Mouse (Mus musculus): ENCODE measurements at regions not wholly inside any gene's neighbourhood (a gene's known extent, or its start where the extent isn't known, plus 50 kb on each side); places are given as distances from the start of the nearest gene placed in this dataset.
"Not testable (repeated sequence)": the region's sequence is repeated elsewhere in the genome, so short reads cannot be mapped to it uniquely, and the experiment has no call there.

DNA sequence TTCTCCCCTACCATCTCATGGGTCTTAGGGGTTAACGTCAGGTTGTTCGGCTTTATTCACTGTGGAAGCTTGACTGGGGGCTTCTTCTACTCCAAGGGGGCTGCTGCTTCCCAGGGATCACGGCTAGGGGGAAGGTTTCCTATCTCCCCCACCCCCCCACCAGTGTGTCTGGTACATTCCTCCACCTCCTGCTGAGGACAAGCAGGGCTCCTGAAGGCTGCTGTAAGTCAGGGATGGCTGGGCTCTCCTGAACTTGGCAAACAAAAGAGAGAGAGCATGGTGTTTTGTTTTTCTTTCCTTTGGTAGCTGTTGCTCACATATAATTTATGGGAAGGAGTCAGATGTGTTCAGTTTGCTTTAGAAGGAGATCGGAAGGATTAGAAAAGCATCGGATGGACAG, 54.7 kb upstream of the Commd3 start:
- no peak for DNase-seq

DNA sequence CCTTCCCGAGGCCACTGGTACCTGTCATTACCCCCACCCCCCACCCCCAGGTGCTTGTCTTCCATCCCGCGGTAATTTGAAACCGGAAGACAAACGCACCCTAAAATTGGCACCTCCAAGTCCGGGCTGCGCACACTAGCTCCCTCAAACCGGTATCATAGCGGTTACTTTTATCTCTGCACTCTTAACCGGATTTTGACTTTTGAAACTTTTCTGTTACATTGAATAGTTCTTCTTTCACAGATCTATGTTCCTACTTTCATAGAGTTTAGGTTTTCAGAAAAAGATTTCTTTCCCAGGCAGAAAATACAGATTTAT, 62.4 kb upstream of the Commd3 start:
- peak; percentile 59 for DNase-seq

DNA sequence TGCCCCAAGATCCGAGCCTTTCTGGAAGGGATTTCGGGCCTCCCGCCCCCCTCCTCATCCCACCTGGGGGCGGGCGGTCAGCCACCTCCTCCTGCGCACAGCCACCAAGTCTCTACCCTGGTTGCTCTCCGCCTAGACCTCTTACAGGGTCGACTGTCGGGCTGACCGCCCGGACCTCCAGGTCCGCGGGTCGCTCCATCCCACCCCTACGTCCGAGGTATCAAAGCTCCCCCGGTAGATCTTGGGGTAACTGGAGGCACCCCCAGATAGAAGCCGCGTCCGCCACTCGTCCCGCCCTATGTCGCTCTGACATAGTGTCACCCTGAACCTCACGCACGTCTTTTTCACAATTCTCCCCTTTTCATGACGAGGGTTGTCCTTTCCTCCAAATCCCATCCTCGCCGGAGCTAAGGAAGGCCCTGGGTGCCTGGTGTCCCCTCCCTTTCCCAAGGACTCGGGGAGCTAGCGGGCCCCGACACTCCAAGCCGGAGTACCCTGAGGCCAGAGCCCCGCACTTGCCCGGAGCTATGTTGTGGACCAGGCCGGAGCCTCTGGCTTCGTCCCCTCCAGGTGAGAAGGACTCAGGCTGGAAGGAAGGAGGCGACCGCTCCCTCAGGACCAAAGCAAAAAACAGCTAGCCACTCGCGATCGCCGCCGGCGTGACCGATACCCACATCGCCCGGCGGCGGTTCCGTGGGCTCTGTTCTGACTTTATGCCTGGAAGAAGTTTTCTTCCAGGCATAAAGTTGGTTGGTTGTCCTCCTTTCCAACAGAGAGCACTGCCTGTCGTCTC, 62.9 kb upstream of the Commd3 start:
- DNase-seq: peak; percentile 61

DNA sequence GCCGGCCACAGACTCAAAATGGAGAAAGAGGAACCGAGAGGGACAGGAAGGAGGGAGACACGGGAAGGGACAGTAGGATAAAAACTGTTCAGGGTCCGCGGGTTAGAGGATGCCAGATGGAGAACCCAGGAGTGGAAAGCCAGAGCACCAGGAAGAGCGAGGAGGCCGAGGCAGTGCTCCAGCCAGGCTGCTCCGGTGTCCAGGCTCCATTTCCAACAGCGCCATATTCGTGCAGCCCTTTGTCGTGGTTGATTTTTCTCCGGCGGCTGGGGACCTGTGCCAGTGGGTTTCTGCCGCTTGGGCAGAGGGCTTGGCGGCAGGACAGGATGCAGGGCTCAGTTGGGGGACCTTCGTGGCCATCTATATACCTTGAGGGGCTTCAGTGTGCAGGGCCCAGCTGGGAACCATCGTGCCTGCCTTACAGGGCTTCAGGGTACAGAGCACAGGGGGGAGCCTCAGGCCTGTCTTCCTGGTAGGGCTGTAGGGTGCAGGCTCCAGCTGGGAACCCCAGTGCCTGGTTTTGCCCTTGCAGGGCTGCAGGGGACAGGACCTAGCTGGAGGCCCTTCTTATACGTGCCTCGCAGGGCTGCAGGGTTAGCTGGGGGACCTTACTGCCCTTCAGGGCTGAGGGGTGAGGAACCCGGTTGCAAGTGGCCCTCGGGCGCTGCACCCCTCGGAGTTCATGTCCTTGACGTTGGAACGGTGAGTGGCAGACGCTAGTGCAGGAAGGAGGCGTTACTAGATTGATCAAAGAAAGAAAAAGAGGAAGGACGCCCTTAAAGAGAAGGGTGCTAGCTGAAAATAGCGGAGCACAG, 63.7 kb upstream of the Commd3 start:
- peak; percentile 78 for DNase-seq

DNA sequence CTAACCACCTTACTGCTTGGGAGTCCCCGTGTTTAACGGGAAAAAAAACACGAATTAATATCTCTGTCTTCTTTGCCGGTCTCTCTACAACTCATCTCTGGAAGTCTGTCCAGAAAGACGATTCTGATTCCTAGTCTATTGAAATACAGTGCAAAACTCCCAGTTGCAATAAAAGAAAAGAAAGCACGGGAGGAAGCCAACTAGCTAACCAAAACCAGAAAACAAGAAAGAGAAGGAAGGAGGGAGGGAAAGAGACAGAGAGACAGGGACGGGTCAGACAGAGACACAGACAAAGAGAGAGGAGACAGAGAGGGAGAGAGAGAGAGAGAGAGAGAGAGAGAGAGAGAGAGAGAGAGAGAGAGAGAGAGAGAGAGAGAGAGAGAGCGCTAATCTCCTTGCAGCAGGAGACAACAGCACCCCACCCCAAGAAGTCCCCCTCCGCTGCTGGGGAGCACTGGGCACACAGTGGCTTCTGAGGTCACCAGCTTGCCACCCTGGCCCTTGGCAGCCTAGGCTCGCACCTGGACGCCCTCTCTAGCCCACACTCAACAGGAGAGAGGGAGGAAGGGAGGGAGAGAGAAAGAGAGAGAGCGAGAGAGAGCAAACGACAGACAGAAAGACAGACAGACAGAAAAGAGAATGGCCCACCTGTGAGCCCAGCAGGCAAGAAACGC, 64.5 kb upstream of the Commd3 start:
- peak; percentile 62 for DNase-seq

DNA sequence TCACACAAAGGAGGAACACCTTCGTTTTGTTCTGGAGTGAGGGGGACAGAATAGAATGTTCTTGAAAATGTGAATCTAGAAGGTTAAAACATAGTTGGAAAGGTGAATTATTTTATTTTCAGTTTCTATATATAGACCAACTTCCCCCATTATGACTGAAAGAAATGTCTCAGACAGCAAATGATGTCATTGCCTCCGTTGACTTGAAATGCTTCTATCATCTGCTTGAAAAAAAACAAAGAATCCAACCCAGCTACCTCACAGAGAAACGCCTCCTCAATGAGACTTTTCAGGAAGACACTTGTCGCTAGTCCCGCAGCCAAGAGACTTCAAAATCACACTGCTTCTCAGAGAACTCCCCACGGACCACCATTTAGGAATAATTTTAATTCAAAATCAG, 65.1 kb upstream of the Commd3 start:
- DNase-seq: peak; percentile 21

DNA sequence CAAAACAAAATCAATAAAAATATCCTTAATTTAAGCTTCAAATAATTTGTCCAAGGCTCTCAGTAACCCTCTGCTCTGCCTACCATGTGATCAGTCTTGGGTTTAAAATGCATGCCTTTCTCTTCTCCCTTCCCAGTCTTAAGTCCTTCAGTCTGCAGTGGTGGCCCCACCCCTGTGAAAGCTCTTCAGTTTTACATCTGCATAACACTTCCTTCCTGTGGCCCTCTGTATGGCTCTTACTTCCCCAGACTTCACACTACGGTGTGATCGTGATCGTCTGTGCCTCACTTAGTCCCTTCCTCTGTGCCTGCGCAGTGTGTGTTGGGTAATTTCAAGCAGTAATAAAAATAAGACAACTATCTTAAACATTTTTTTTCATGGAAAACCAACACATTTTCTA, 80.0 kb upstream of the Commd3 start:
- peak; percentile 41 for DNase-seq

DNA sequence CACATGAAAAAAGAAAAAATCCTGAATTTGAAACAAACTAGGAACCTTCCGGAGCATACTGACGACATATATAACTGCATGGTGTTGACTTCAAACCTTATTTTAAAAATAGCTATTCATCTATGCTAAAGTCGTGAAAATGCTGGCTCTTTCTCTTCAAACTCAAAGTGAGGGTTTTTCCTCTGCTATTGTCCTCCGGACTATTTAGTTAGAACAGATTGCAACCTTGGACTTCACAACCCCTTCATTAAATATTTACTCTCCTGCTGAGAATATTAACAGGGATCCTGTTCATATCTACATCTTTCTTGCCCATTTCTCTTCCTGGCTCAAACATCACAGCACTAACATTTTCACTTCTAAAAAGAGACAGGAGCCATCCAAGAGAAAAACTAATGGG, 84.0 kb upstream of the Commd3 start:
- DNase-seq: no peak

DNA sequence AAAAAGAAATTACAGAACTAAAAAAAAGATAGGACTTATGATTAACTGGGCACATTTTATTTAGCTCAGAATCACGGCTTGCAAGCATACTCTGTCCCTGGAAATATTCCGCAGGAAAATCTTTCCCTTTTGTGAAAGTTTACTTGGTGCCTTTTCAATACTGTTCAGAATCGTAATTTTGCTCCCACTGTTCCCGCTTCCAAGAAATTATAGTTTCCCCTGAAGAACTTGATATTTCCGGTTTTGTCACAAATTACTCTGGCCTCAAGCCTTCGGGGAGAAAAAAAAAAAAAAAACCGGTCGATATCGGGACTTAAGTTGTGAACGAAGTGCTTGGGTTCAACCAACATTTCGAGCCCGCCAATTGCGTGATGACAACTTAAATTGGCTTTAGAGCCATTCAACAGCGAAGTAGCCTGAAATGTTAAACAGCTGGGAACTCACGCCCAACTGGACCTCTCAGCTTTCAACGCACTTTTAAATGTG, 84.4 kb upstream of the Commd3 start:
- peak; percentile 23 for DNase-seq

DNA sequence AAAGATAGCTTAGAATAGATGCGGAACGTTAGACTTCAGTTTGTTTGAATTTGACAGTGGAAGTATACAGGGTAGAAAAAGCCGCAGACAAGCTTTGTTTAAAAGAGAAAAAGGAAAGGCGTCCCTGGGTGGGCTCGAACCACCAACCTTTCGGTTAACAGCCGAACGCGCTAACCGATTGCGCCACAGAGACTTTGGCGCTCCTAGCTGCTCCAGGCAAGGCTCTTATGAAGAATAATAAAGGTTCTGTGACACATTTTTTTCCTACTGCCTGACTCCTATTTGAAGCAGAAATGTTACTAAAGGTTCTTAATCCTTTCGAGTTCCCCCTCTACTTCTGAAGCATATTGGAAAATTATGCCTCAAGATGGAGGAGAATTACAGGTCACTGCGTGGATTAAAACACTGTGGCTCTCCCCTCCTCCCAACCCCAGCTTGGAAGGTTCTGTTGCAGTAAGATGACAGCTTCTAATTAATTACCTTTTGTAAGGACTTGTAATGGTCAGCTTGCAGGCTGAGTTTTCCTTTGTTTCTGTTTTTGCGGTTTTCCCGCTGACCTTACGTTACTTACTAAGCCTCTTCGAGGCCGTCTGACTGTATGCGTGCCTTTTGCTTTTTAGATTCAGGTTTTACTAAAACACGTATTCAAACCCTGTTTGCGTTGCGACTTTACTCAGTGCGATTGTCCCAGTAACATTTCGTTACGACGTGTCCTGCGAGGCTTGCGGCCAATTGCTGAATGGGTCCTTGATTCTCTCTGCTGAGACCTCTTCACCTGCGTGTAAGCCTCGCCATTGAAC, 85.1 kb upstream of the Commd3 start:
- DNase-seq: peak; percentile 88

DNA sequence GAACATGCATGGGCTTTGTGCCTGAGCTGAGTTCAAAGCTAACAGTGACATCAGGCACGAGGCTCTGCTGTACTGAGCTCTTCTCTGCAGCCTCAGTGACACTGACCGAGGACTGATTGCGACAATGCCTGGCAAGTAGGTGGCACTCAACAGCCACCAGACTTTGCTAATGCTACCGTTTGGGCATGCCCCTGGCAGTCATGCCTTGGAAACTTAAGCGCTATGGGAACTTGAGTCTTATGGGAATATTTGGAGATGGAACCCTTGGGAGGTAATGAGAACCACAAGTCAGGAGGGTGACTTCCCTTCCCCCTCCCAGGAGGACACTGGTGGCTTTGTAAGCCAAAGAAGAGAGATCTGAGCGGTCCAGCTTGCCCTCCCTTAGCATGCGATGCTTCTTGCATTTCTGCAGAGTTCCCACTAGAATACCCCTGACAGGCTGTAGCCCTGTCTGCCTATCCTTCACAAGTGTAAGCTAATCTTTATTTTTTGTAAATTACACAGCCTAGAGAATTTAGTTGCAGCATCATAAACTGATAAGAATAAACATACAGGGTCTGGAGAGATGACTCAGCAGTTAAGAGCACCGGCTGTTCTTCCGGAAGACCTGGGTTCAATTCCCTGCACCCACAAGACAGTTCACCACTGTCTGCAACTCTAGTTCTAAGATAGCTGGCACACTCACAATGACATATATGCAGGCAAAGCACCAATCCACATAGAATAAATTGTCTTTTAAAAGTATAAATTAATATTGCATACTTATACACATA, 86.4 kb upstream of the Commd3 start:
- DNase-seq: peak; percentile 17

DNA sequence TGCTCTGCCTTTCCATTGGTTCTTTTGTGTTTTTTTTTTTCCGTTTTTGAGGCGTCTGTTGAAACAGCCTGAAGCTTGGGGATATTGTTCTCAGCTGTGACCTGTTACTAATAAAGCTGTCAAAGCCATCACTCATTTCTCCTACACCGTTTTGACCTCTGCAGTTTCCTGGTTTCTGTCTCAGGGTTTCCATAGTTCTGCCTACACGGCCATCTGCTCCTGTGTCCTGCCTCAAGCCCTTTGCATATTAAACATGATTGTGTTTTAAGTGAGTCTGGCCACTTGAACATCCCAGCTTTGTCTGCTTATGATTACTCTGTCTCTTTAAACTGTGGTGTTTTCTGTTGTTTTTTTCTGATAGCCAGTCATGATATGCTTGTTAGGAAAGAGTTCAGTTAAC, 114.1 kb upstream of the Commd3 start:
- DNase-seq: no peak

DNA sequence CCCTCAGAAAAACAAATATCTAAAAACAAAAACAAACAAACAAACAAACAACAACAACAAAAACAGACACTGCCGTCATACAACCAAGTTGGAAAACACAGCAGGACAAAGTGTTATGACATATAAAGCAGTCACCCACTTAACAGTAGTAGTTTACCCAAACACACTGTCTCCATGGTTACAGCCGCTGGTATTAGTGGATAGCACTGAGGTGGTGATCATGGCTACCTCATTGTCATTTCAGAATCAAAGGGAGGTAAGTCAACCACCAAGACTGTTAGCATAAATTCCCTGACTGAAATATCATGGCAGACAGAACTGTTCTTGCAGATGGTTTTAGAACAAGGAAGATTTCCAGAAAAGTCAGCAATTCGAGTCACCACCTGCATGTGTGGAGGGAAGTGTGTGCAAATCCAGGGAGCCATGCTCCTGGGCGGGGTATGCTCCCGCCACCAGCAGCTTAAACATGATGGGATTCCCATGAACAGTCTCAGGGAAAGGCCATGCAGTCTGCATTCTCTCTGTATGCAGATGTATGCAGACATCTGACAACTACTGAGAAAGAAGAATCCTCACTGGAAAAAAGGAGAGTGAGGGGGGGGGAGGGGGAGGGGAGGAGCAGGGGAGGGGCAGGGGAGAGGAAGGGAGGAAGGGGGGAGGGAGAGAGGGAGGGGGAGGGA, 124.1 kb upstream of the Commd3 start:
- DNase-seq: no peak

DNA sequence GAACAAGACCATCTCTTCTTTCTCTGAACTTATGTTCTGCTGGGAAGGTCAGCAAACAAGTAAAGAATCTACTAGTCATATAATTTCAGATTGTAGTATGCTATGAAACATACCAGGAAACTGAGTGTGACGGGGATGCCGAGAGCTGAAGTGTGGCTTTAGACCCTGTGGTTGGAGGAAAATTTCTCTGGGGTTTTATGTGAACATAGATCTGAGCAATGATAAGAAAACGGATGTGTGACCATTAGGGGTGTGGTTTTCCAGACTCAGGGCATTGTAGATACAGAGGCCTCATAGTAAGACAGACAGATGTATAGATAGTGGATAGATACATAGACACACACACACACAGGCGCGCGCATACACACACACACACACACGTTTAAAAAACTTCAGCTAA, 131.8 kb upstream of the Dnajc1 start:
- no peak for DNase-seq

DNA sequence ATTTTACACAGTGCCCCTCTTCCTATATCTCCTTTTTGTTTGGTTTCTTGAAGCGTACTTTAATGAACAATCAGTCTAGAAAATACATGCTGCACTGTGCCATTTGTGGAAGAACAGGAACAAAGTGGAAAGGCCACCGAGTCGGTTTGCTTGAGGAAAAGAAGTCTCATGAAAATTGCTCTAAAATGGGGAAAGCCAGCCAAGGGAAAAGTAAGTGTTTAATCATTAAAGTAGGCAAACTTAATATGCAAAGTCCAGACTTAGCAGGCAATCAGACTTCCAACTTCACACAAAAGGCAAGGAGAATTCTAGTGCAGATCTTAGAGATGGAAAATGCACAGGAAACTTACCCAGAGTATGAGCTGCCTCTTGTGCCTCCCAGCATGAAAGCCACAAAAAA, 131.3 kb upstream of the Dnajc1 start:
- no peak for DNase-seq

DNA sequence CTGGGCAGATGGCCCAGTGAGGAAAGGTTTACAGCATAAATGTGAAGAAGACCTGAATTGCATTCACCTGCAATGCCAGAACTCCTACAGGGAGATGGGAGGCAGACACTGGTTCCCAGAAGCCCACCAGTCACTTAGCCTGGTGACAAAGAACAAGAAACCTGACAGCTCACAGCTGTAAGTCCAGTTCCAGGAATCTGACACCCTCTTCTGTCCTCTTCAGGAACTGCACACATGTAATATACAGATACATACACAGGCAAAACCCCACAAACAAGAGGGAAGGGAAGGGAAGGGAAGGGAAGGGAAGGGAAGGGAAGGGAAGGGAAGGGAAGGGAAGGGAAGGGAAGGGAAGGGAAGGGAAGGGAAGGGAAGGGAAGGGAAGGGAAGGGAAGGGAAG, 120.8 kb upstream of the Dnajc1 start:
- peak; percentile 17 for DNase-seq

DNA sequence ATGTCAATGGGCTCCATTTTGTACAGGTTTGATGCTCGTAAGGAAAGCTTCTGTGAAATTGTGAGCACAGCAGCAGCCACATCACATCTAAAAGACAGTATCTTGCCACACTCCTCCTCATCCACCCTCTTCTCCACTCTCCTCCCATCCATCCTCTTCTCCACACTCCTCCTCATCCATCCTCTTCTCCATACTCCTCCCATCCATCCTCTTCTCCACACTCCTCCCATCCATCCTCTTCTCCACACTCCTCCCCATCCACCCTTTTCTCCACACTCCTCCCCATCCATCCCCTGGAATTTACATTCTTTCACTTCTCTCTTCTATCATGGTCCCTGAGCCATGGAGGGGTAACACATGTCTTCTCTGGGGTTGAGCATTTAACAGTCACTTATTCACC, 116.7 kb upstream of the Dnajc1 start:
- no peak for DNase-seq

DNA sequence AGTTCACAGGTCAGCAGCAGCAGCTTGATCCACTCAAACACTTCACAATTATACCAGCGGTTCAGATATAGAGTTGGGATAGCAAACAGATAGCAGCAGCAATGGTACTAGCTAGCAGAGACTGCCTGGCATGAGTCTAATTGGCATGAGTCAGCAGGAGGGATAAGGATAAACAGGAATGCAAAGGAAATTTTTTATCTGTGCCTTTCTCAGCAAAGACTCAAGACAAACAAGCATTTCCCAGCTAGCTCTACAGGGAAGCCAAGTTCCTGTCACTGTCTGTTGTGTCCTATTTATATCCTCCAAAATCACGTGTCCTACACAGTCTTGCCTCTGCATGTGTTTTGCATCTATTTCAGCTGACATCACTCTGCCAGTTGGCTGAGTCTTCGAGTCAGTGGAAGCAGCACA, 80.7 kb upstream of the Dnajc1 start:
- no peak for DNase-seq

DNA sequence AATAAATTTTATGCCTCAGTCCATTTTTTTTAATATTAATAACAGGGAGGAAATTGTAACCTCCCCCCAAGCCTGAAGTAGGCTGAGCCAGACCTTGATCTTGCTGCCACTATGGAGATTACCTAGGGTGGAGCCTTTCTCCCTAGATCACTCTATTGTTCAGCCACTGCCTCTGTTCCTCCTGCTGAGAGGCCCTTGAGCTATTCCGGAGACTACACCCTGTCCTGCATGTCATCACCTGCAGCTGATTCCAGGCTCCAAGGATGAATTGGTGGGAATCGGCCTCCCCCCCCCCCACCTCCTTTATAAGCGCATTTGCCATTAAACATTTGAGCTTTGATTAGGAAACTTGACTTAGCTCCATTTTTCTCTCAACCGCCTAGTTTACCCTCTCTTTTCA, 68.3 kb upstream of the Dnajc1 start:
- DNase-seq: no peak

DNA sequence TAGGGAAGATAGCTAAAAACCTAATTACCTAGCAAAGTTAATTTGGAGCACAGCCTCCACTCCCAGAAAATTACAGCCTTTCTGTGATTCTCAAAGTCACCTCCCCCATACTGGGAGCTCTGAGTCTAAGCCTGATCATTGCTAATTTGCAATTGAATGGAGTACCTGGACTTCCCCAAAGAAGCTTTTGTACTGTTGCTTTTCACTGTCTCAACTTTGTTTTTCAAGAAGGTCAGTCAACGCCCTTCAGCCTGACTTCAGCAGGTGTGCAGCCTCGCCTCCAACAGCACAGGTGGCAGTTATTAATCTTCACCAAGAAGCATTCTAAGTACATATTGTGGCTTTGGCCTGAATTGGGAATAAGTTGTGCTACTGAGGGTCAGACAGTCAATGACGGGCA, 67.7 kb upstream of the Dnajc1 start:
- DNase-seq: not testable (repeated sequence)

DNA sequence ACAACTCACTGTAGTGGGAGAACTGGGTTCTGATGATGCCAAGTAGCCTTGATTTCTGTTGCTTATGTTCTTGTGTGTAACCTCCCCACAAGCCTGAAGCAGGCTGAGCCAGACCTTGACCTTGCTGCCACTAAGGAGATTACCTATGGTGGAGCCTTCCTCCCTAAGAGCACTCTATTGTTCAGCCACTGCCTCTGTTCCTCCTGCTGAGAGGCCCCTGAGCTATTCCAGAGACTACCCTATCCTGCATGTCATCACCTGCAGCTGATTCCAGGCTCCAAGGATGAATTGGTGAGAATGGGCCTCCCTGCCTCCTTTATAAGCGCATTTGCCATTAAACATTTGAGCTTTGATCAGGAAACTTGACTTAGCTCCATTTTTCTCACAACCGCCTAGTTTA, 60.8 kb upstream of the Dnajc1 start:
- not testable (repeated sequence) for DNase-seq

DNA sequence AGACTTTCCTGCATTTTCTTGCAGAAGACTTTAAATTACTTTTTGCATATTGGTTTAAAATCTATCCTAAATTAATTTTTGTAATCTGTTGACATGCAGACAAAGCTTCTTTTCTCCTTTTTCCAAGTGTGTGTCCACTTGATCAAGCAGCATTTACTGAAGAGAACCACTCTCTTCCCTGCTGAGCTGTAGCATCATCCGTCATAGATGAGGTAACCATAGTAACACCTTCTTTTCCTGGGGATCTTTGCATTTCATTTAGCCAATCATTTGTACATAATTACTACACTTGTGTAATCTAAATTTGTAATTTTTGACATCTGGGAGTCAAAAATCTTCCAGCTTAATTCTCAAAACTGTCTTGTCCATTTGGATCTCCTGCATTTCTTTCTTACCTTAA, 53.2 kb upstream of the Dnajc1 start:
- no peak for DNase-seq
